Mouse (Mus musculus) stomach, embryonic 14.5 days (tissue): ENCODE data around the gene Lmln. TPM values are rescaled to one million over a fixed set of nuclear protein-coding genes. Genes with fewer than 3 reads are reported as not detected.
A peak's percentile ranks its signal among the peaks of the same experiment; 100 is the strongest.
"Not testable (repeated sequence)": the region's sequence is repeated elsewhere in the genome, so short reads cannot be mapped to it uniquely, and the experiment has no call there.

Source experiments
- ATAC-seq: fragments of 200-750 bp; cut with Nextera tagmentation; 2 replicates; pipeline ENCODE4 v1.8.0; 2017; ENCODE audit warnings: low read depth, moderate TSS enrichment; ENCODE audit not compliant: insufficient number of reproducible peaks, insufficient read depth, low FRiP score
- H3K27ac ChIP-seq: fragments of 300-500 bp; sonication (generic); 2 replicates; pipeline ENCODE4 v1.5.1; 2014; ENCODE audit warnings: mild to moderate bottlenecking, low read length, moderate library complexity, mixed read lengths
- H3K27me3 ChIP-seq: fragments of 300-500 bp; sonication (generic); 2 replicates; pipeline ENCODE4 v1.6.1; 2014; ENCODE audit warnings: low read length, control low read depth, mixed read lengths; ENCODE audit not compliant: control insufficient read depth, insufficient read depth
- H3K36me3 ChIP-seq: fragments of 300-500 bp; sonication (generic); 2 replicates; pipeline ENCODE4 v1.6.1; 2014; ENCODE audit warnings: mild to moderate bottlenecking, control low read depth, low read length, moderate library complexity, mixed read lengths; ENCODE audit not compliant: control insufficient read depth, insufficient read depth
- H3K4me1 ChIP-seq: fragments of 300-500 bp; sonication (generic); 2 replicates; pipeline ENCODE4 v1.6.1; 2014; ENCODE audit warnings: low read length, control low read depth, mixed read lengths; ENCODE audit not compliant: control insufficient read depth, insufficient read depth
- H3K4me2 ChIP-seq: fragments of 300-500 bp; sonication (generic); replicated peaks from 2 replicates; pipeline ENCODE4 v1.6.1; 2014; ENCODE audit warnings: low read depth, low read length, control low read depth
- H3K4me3 ChIP-seq: fragments of 300-500 bp; sonication (generic); 2 replicates; pipeline ENCODE4 v1.5.1; 2014; ENCODE audit warnings: low read depth, low read length, control low read depth
- H3K9ac ChIP-seq: fragments of 300-500 bp; sonication (generic); replicated peaks from 2 replicates; pipeline ENCODE4 v1.6.1; 2014; ENCODE audit warnings: low read depth, mild to moderate bottlenecking, control low read depth, low read length, moderate library complexity, mixed read lengths
- H3K9me3 ChIP-seq: fragments of 300-500 bp; sonication (generic); 2 replicates; pipeline ENCODE4 v1.6.1; 2016; ENCODE audit warnings: low read depth, low read length, control low read depth; ENCODE audit not compliant: control insufficient read depth
- WGBS: fragments of 180-500 bp; shearing (Covaris S2); extraction: QIAGEN DNeasy Blood & Tissue Kit; methylation state at CpG from one replicate; pipeline ENCODE4 v1.1.7; 2014; 5-methylcytosine and 5-hydroxymethylcytosine counted together
- polyA plus RNA-seq: library from polyadenylated mRNA; unstranded; fragments of >200 nt; fragmentation: Nextera tagmentation; extraction: Ambion mirVana; gene quantifications from 2 replicates; pipeline ENCODE4 v1.2.1, GENCODE M21; 2014

The Lmln gene
- polyA plus RNA-seq, 1 experiment from 2014 or later, result 3.5 TPM

- no peaks in the 10 kb centered on the region for H3K9me3 ChIP-seq
- no peaks in the 10 kb centered on the region for H3K36me3 ChIP-seq
- H3K27ac ChIP-seq, result no peak overlapping the region
- no peak for ATAC-seq
- peaks cover 5% of the 10 kb centered on the region; the same call in 1 of the 2 replicates for H3K4me1 ChIP-seq
- no peak overlapping the region for H3K4me2 ChIP-seq
- H3K9ac ChIP-seq, result no peak overlapping the region
- no peak overlapping the region for H3K4me3 ChIP-seq
- 41% methylated on average over 24 of the region's 24 CpGs for WGBS
- no peaks in the 10 kb centered on the region for H3K27me3 ChIP-seq
Observed at GRCm38 (mm10) chr16:33123938-33124820, 61.9 kb downstream of the Lmln start.

DNA sequence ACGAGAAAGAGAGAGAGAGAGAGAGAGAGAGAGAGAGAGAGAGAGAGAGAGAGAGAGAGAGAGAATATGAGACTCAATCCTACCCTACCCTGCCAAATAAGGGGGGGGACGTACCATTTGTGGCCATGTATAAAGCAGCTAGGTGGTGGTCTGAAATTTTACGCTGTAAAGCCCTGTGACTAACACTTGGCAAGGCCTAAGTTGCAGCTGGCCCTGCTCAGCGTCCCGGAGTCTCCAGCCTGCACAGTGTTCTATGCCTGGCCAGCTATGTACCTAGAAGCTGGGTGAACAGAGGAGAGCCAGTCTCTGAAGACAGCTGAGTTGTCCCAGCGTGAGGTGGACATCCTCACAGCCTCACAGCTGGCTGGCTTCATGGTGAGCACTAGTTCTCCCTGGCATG is 64.7 kb downstream of the Lmln start:
- Histone ChIP-seq H3K4me3 (no peak overlapping the region), H3K9me3 (no peaks in the 10 kb centered on the region), H3K27me3 (no peaks in the 10 kb centered on the region), H3K36me3 (no peaks in the 10 kb centered on the region), H3K9ac (no peak overlapping the region), H3K27ac (no peak overlapping the region), H3K4me1 (peaks cover 5% of the 10 kb centered on the region; the same call in 1 of the 2 replicates), H3K4me2 (no peak overlapping the region)
- peak; percentile 61; the same call in 1 of the 2 replicates for ATAC-seq
- 60% methylated on average over 6 of the region's 6 CpGs for WGBS

- H3K4me2 ChIP-seq, result no peak overlapping the region
- no peak overlapping the region for H3K9ac ChIP-seq
- no peaks in the 10 kb centered on the region for H3K4me1 ChIP-seq
- ATAC-seq, result no peak
- no peak overlapping the region for H3K27ac ChIP-seq
- 31% methylated on average over 4 of the region's 4 CpGs for WGBS
- no peak overlapping the region for H3K4me3 ChIP-seq
- H3K36me3 ChIP-seq, result no peaks in the 10 kb centered on the region
- no peaks in the 10 kb centered on the region for H3K27me3 ChIP-seq
- no peaks in the 10 kb centered on the region for H3K9me3 ChIP-seq
Observed at GRCm38 (mm10) chr16:33130731-33131130, 68.4 kb downstream of the Lmln start.

DNA sequence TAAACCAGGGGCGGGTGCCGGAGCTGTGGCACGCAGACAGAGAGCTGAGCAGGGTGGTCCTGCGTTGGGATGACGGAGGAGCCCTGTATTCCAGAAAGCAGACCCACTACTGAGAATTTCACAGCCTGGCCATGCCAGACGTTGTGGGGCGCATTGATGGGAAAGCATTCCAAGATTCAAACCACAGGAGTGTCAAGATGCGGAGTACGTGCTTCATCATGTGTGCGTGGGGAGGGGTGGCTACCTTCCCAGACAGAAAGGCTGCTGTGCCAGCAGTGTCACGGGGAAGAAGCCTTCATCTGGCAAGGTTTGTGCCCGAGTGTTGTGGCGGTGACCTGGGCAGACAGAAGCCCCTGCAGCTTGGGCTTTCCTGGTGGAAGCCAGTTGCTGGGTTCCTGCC is 70.9 kb downstream of the Lmln start:
- no peaks in the 10 kb centered on the region for H3K27me3 ChIP-seq
- no peak overlapping the region for H3K4me3 ChIP-seq
- 86% methylated on average over 13 of the region's 13 CpGs for WGBS
- no peaks in the 10 kb centered on the region for H3K36me3 ChIP-seq
- no peaks in the 10 kb centered on the region for H3K9me3 ChIP-seq
- no peak for ATAC-seq
- no peak overlapping the region for H3K4me2 ChIP-seq
- no peak overlapping the region for H3K9ac ChIP-seq
- no peak overlapping the region for H3K27ac ChIP-seq
- H3K4me1 ChIP-seq, result no peaks in the 10 kb centered on the region

GRCm38 (mm10) chr16:33135167-33135566 is 72.8 kb downstream of the Lmln start:
- H3K27ac ChIP-seq, result no peak overlapping the region
- no peaks in the 10 kb centered on the region for H3K27me3 ChIP-seq
- no peaks in the 10 kb centered on the region for H3K4me1 ChIP-seq
- H3K4me2 ChIP-seq, result no peak overlapping the region
- ATAC-seq, result no peak
- H3K9ac ChIP-seq, result no peak overlapping the region
- no peaks in the 10 kb centered on the region for H3K36me3 ChIP-seq
- WGBS, result 65% methylated on average over 4 of the region's 4 CpGs
- no peak overlapping the region for H3K4me3 ChIP-seq
- H3K9me3 ChIP-seq, result no peaks in the 10 kb centered on the region

GRCm38 (mm10) chr16:33139061-33139460 is 76.7 kb downstream of the Lmln start:
- H3K36me3 ChIP-seq, H3K4me1 ChIP-seq, H3K4me2 ChIP-seq, H3K27ac ChIP-seq, H3K4me3 ChIP-seq, ATAC-seq, H3K9ac ChIP-seq, H3K27me3 ChIP-seq, H3K9me3 ChIP-seq: not testable (repeated sequence)
- 83% methylated on average over 6 of the region's 7 CpGs for WGBS

DNA sequence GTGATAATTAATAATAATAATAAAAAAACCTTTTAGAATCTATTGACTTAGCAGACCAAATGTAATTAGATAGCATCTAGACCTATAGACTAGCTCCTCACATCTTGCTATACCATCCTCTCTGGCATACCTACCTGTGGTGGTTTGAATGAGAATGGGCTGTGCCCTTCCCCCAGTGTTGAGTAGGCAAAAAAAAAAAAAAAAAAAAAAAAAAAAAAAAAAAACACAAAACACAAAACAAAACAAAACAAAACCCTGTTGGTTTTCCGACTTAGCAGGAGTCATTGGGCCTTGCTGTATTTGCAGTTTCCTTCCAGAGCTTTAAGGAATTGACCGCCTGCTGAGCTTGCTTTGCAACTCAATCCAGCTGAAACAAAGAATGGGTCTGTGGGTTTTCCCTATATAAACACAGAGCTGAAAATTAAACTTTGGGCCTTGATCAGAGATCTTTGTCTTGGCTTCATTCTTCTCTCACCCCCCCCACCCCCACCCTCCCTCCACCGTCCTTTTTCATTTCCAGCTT is 79.5 kb downstream of the Lmln start:
- Histone ChIP-seq H3K9ac (no peak overlapping the region), H3K4me2 (no peak overlapping the region), H3K27me3 (no peaks in the 10 kb centered on the region), H3K9me3 (no peaks in the 10 kb centered on the region), H3K4me1 (no peaks in the 10 kb centered on the region), H3K4me3 (no peak overlapping the region), H3K27ac (no peak overlapping the region), H3K36me3 (no peaks in the 10 kb centered on the region)
- WGBS, result 56% methylated on average over 3 of the region's 3 CpGs
- ATAC-seq, result no peak

- Histone ChIP-seq H3K36me3 (no peaks in the 10 kb centered on the region), H3K4me1 (no peaks in the 10 kb centered on the region), H3K27me3 (no peaks in the 10 kb centered on the region), H3K9ac (no peak overlapping the region), H3K9me3 (no peaks in the 10 kb centered on the region), H3K4me3 (no peak overlapping the region), H3K27ac (no peak overlapping the region), H3K4me2 (no peak overlapping the region)
- 48% methylated on average over 2 of the region's 2 CpGs for WGBS
- ATAC-seq, result no peak
Observed at GRCm38 (mm10) chr16:33143452-33143851, 81.1 kb downstream of the Lmln start.
